Mouse (Mus musculus) monocyte, adult 2 months (primary cell): ENCODE measurements around the gene Panx3.

ENCODE experiments used
- DNase-seq, 2 experiments: peaks; one replicate each; pipeline ENCODE4 v3.0.0; 2022; ENCODE audit warnings: low spot score in 2 of 2, low read depth in 1 of 2

The Panx3 gene

GRCm38 (mm10) chr9:37634269-37634668 lies 34.8 kb downstream of the Panx3 start:
- no peak for DNase-seq

GRCm38 (mm10) chr9:37632305-37632704 lies 36.7 kb downstream of the Panx3 start:
- no peak for DNase-seq

- DNase-seq, result no peak
These were observed 39.1 kb downstream of the Panx3 start for GRCm38 (mm10) chr9:37629941-37630340.

- DNase-seq, result no peak
These were observed 40.5 kb downstream of the Panx3 start for GRCm38 (mm10) chr9:37628581-37628980.

- DNase-seq, result no peak
These were observed 41.8 kb downstream of the Panx3 start for GRCm38 (mm10) chr9:37627263-37627662.

- no peak for DNase-seq
These were observed 42.9 kb downstream of the Panx3 start for GRCm38 (mm10) chr9:37626103-37626567.

- DNase-seq, result no peak
These were observed 43.4 kb downstream of the Panx3 start for GRCm38 (mm10) chr9:37625641-37626040.

GRCm38 (mm10) chr9:37625129-37625528 lies 43.9 kb downstream of the Panx3 start:
- DNase-seq, result no peak

- DNase-seq, result no peak
These were observed 44.5 kb downstream of the Panx3 start for GRCm38 (mm10) chr9:37624502-37624901.

- DNase-seq, result no peak
These were observed 45.1 kb downstream of the Panx3 start for GRCm38 (mm10) chr9:37623981-37624380.

- DNase-seq, result no peak
These were observed 47.7 kb downstream of the Panx3 start for GRCm38 (mm10) chr9:37621290-37621689.

GRCm38 (mm10) chr9:37616770-37617169 lies 52.3 kb downstream of the Panx3 start:
- no peak for DNase-seq

GRCm38 (mm10) chr9:37615220-37615619 lies 53.8 kb downstream of the Panx3 start:
- no peak for DNase-seq

GRCm38 (mm10) chr9:37614316-37614715 lies 54.7 kb downstream of the Panx3 start:
- no peak for DNase-seq

GRCm38 (mm10) chr9:37613911-37614280 lies 55.1 kb downstream of the Panx3 start:
- DNase-seq, result no peak

- DNase-seq, result peak; percentile 52 to 61
These were observed 55.7 kb downstream of the Panx3 start, which contains the start of gene Spa17 for GRCm38 (mm10) chr9:37613182-37613910. Spa17 (minus strand) TSS chr9:37613722.
